Mouse (Mus musculus) heart, postnatal 0 days (tissue): ENCODE measurements around the gene Camta1.

Experiments used
- CTCF ChIP-seq: IDR thresholded peaks from 2 replicates; pipeline ENCODE4 v1.5.1; 2016; ENCODE audit warnings: antibody characterized with exemption, control low read depth, low read depth
- EP300 ChIP-seq: IDR thresholded peaks from 2 replicates; pipeline ENCODE4 v1.6.1; 2016; ENCODE audit warnings: antibody characterized with exemption, low read depth

DNA sequence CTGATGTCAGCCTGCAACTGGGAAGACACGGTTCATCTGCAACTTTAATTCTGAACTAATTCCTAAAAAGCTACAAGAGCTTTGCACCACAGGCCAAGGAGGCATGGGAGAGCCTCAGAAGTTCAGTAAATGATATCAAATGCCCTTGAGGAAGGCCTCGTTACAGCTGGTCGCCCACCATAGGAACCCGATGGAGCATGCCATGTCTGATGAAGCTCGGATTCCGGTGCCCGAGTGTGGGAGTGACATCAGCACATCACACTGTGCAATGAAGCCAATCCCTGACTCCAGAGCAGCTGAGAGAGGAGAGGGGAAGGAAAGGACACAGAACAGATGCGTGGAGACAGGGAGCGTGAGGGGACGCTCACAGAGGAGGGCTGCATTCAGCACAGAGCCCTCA, 231.0 kb downstream of the Camta1 start:
- no peak for TF ChIP-seq CTCF
- TF ChIP-seq EP300: no peak
